In genomic region chr17:35424624-35425416, GRCm38 (mm10) we compare ENCODE assay signal across 8 mouse cellular contexts. TPM values are rescaled to one million over a fixed set of nuclear protein-coding genes. Genes with fewer than 3 reads are reported as not detected.
DNase-seq lines count a peak whose midpoint lies in the region; ATAC-seq and TF ChIP-seq lines count a peak whose summit lies in the region.
"Not testable (repeated sequence)": the region's sequence is repeated elsewhere in the genome, so short reads cannot be mapped to it uniquely, and the experiment has no call there.

Gene H2-Q6, plus strand, starts transcription at chr17:35424850.

- TF ChIP-seq POLR2A in bone marrow macrophage, adult 2 months (IDR thresholded peaks at IDR 0.05; ENCODE audit: borderline replicate concordance, low read depth, low read length): not testable (repeated sequence)

- peak within 1 kb of the TSS; percentile 1; the same call in 1 of the 2 replicates for H3K9ac ChIP-seq in forebrain, embryonic 15.5 days (replicated peaks)
- H3K9ac ChIP-seq in kidney, postnatal 0 days (ENCODE audit: low read depth, low read length); liver, embryonic 16.5 days (ENCODE audit: low read depth, low read length): not testable (repeated sequence)

- intact Hi-C loops in heart, postnatal 25 days (cut with DNase I): not testable (repeated sequence)

- WGBS in forebrain, embryonic 15.5 days: under 1% methylated on average over 50 of the region's 66 CpGs
- under 1% methylated on average over 51 of the region's 66 CpGs for WGBS in kidney, postnatal 0 days
- 2% methylated on average over 47 of the region's 66 CpGs for WGBS in liver, embryonic 16.5 days (ENCODE audit: insufficient replicate concordance)

- not testable (repeated sequence) for H3K36me3 ChIP-seq in forebrain, embryonic 15.5 days; kidney, postnatal 0 days (ENCODE audit: insufficient read depth, low read length); liver, embryonic 16.5 days (ENCODE audit: control insufficient read depth, insufficient read depth)
- peaks cover 19% of the 10 kb centered on the region for H3K36me3 ChIP-seq in splenic B cell, adult 2 months (ENCODE audit: control insufficient read depth, insufficient read depth, low read length, poor library complexity, severe bottlenecking)

- not testable (repeated sequence) for TF ChIP-seq CTCF in bone marrow macrophage, adult 2 months (IDR thresholded peaks at IDR 0.05; ENCODE audit: low read depth, low read length); kidney, postnatal 0 days (IDR thresholded peaks at IDR 0.05; ENCODE audit: low read depth)

- H3K4me2 ChIP-seq in forebrain, embryonic 15.5 days (replicated peaks): peak within 1 kb of the TSS; percentile 57
- H3K4me2 ChIP-seq in kidney, postnatal 0 days (ENCODE audit: low read length): peak within 1 kb of the TSS; percentile 66
- peak within 1 kb of the TSS; percentile 53 for H3K4me2 ChIP-seq in liver, embryonic 16.5 days (ENCODE audit: low read depth, low read length)

- ATAC-seq in forebrain, embryonic 15.5 days (replicated peaks): peak; percentile 57
- peak; percentile 80 for ATAC-seq in kidney, postnatal 0 days (replicated peaks; ENCODE audit: low FRiP score, low read depth)
- peak; percentile 90 for ATAC-seq in liver, embryonic 16.5 days (ENCODE audit: low read depth)

- H3K27me3 ChIP-seq in forebrain, embryonic 15.5 days: peaks cover 16% of the 10 kb centered on the region
- not testable (repeated sequence) for H3K27me3 ChIP-seq in kidney, postnatal 0 days (ENCODE audit: insufficient read depth, low read length); splenic B cell, adult 2 months (ENCODE audit: control insufficient read depth, insufficient read depth, low read length, poor library complexity, severe bottlenecking)
- H3K27me3 ChIP-seq in liver, embryonic 16.5 days (ENCODE audit: control insufficient read depth, insufficient read depth, low read depth, low read length): peaks cover 12% of the 10 kb centered on the region

- not testable (repeated sequence) for H3K27ac ChIP-seq in bone marrow macrophage, adult 2 months (ENCODE audit: insufficient read depth, low read depth, low read length); forebrain, embryonic 15.5 days (replicated peaks); kidney, postnatal 0 days; liver, embryonic 16.5 days (ENCODE audit: low read length)

- H3K4me3 ChIP-seq in bone marrow macrophage, adult 2 months (ENCODE audit: insufficient read depth, low read length): peak within 1 kb of the TSS; percentile 10; the same call in 1 of the 2 replicates
- peak within 1 kb of the TSS; percentile 35 for H3K4me3 ChIP-seq in forebrain, embryonic 15.5 days
- H3K4me3 ChIP-seq in kidney, postnatal 0 days (replicated peaks; ENCODE audit: low read depth, low read length): peak within 1 kb of the TSS; percentile 33
- H3K4me3 ChIP-seq in liver, embryonic 16.5 days (ENCODE audit: low read depth, low read length): peak within 1 kb of the TSS; percentile 42

- H3K4me1 ChIP-seq in bone marrow macrophage, adult 2 months (ENCODE audit: control insufficient read depth, insufficient read depth, low read length); forebrain, embryonic 15.5 days; kidney, postnatal 0 days (replicated peaks; ENCODE audit: insufficient read depth, low read length); liver, embryonic 16.5 days (ENCODE audit: control insufficient read depth, low read depth, low read length): not testable (repeated sequence)

- peak; percentile 93 for DNase-seq in CD4-positive helper T cell, adult 2 months (ENCODE audit: low read depth, low spot score)
- DNase-seq in heart, postnatal 25 days (ENCODE audit: low spot score): peak; percentile 29
- peak; percentile 75 for DNase-seq in kidney, postnatal 0 days (ENCODE audit: low spot score)
- DNase-seq in monocyte, adult 2 months (ENCODE audit: low read depth in 1 of 2, low spot score in 2 of 2): peak; percentile 52 to 80
- peak; percentile 97 for DNase-seq in splenic B cell, adult 2 months (ENCODE audit: low read depth, low spot score)

- H3K9me3 ChIP-seq in forebrain, embryonic 15.5 days; kidney, postnatal 0 days (replicated peaks; ENCODE audit: low read length); liver, embryonic 16.5 days (replicated peaks; ENCODE audit: control insufficient read depth, low read length): not testable (repeated sequence)

RNA-seq across cellular contexts. Expression of gene H2-Q6, which starts in this region (rescaled TPM):
- polyA plus RNA-seq in bone marrow macrophage, adult 2 months (2012; ENCODE audit: insufficient read depth, insufficient read length, missing spikeins): 3.0 and 3.4 TPM in 2 replicates
- polyA plus RNA-seq in forebrain, embryonic 15.5 days (2015; fragmentation: Nextera tagmentation; extraction: Ambion mirVana): 0.33 and 0.53 TPM in 2 replicates
- under 1 TPM; 0.34 to 0.75 TPM for total RNA-seq in heart, postnatal 25 days (2021)
- polyA plus RNA-seq in kidney, postnatal 0 days (2015; fragmentation: Nextera tagmentation; extraction: Ambion mirVana): 7.0 and 7.2 TPM in 2 replicates
- 8.7 and 9.7 TPM in 2 replicates for polyA plus RNA-seq in liver, embryonic 16.5 days (2015; fragmentation: Nextera tagmentation; extraction: Ambion mirVana)

Comparison
In these comparisons a context has a peak if more than half of its experiments do, and no peak if none do; other contexts are left out.
1. Peak in ATAC-seq, H3K4me3 ChIP-seq, H3K9ac ChIP-seq and H3K4me2 ChIP-seq in forebrain, embryonic 15.5 days; RNA of the gene not detected or under 1 TPM.
2. Peak in DNase-seq in heart, postnatal 25 days; RNA of the gene not detected or under 1 TPM.
3. DNase-seq: peak in every context shown above with its lines; median percentile 97 in splenic B cell, adult 2 months; 93 in CD4-positive helper T cell, adult 2 months; 75 in kidney, postnatal 0 days; 66 in monocyte, adult 2 months; 29 in heart, postnatal 25 days.